Mouse (Mus musculus) megakaryocyte, embryonic 14.5 days (primary cell): ENCODE results near the gene Dnase2a.

Experiments used
- FLI1 ChIP-seq: IDR thresholded peaks from 2 replicates; pipeline ENCODE4 v1.6.1; 2012; ENCODE audit warnings: low read length, inconsistent platforms, mixed read lengths
- GATA1 ChIP-seq: IDR thresholded peaks from 3 replicates; pipeline ENCODE4 v1.6.1; 2012; ENCODE audit warnings: mixed read lengths, low read length, inconsistent platforms, borderline replicate concordance

DNA sequence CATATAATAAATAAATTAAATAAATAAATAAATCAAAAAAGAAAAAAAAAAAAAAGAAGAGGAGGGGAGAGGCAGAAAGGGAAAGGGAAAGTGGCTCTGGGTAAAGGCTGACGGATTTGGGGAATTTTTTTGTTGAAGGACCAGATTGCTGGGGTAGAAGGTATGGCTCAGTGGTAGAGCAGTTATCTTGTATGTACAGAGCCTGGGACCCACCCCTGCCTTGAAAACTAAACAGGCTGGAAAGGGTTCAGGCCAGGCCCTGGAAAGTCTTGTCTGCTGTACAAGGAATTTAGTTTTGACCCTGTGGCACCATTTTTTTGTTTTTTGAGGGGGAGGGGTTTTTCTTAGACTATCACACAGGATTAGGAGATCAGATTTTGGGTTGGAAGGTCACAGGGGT, 29.4 kb upstream of the Dnase2a start:
- TF ChIP-seq FLI1, result no peak
- TF ChIP-seq GATA1, result no peak
